Mouse (Mus musculus): ENCODE measurements around the gene Vmn2r57.
"Not testable (repeated sequence)": the region's sequence is repeated elsewhere in the genome, so short reads cannot be mapped to it uniquely, and the experiment has no call there.

The Vmn2r57 gene

GRCm38 (mm10) chr7:41448596-41448995 lies at the start of gene Vmn2r57:
Gene Vmn2r57, minus strand, starts transcription at chr7:41448696.
- in situ Hi-C loops (cut with MboI, MseI): not testable (repeated sequence)

- in situ Hi-C loops (cut with MboI, MseI): loop anchor here (5.0 to 10.0 kb wide), 2 partner anchors 96 to 1843 kb away; no protein-coding TSS in a partner anchor
Measured at GRCm38 (mm10) chr7:41497871-41498270, 49.4 kb upstream of the Vmn2r57 start.

- in situ Hi-C loops (cut with MboI, MseI): no loop called here
Measured at GRCm38 (mm10) chr7:41451864-41452263, 3.4 kb upstream of the Vmn2r57 start.

- in situ Hi-C loops (cut with MboI, MseI): loop anchor here (10.0 to 25.0 kb wide), 2 partner anchors 1093 to 1511 kb away; no protein-coding TSS in a partner anchor
Measured at GRCm38 (mm10) chr7:41394130-41394529, 54.4 kb downstream of the Vmn2r57 start.

GRCm38 (mm10) chr7:41393048-41393971 lies 55.2 kb downstream of the Vmn2r57 start, which contains the start of gene AI987944:
Gene AI987944, minus strand, starts transcription at chr7:41393379.
- in situ Hi-C loops (cut with MboI, MseI): loop anchor here (10.0 to 25.0 kb wide), 2 partner anchors 1094 to 1511 kb away; no protein-coding TSS in a partner anchor

Data from regulatory T cell (primary cell).